Mouse (Mus musculus): Measurements from ENCODE around the gene Morf4l2. TPM values are rescaled to one million over a fixed set of nuclear protein-coding genes. Genes with fewer than 3 reads are reported as not detected.
A peak's percentile ranks its signal among the peaks of the same experiment; 100 is the strongest.

Gene Morf4l2
- total and polyA plus RNA-seq, 2 experiments: 24.8 to 127 TPM

GRCm38 (mm10) chrX:136761103-136762074 lies 17.9 kb upstream of the Morf4l2 start:
- peaks cover 9% of the 10 kb centered on the region for H3K36me3 ChIP-seq (ENCODE audit: control insufficient read depth, insufficient read depth, low read length)
- peak; percentile 15 for DNase-seq (ENCODE audit: extremely low read depth, low read depth, low spot score)
- no peak overlapping the region for H3K4me3 ChIP-seq (ENCODE audit: insufficient read depth, low read depth, low read length)
- TF ChIP-seq CTCF (IDR thresholded peaks at IDR 0.05; ENCODE audit: low read depth, low read length): peak; percentile 33; the same call in 1 of the 2 replicates
- no peak for TF ChIP-seq POLR2A (IDR thresholded peaks at IDR 0.05; ENCODE audit: extremely low read depth, insufficient read depth, low read length)
- WGBS: 69% methylated on average over 11 of the region's 11 CpGs
- H3K27me3 ChIP-seq (ENCODE audit: control insufficient read depth, insufficient read depth, low read length): no peaks in the 10 kb centered on the region
- H3K79me2 ChIP-seq (ENCODE audit: control insufficient read depth, insufficient read depth, low read length): no peaks in the 10 kb centered on the region
- no peaks in the 10 kb centered on the region for H3K4me1 ChIP-seq (ENCODE audit: control insufficient read depth, insufficient read depth, low read length)
- no peak overlapping the region for H3K9ac ChIP-seq (ENCODE audit: low read depth, low read length)
- no peak overlapping the region for H3K27ac ChIP-seq (replicated peaks; ENCODE audit: insufficient read depth, low read depth, low read length)

DNA sequence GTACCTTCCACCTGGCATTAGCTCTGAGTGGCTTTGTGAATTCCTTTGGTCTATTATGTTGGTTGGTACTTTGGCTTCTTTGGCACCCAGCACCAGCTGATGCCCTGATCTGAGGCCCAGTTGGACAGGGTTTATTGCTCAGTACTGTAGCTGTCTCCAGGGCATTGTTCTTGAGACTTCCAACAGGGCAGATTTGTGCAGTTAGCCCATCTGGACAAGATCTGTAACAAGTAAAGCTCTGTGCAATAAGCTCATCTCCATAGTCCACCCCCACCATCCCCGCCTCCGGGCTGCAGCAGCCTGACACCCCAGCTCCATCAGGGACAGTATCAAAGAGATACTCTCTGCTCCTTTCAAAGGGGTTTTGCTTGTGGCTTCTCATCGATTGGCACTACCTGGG lies 12.0 kb upstream of the Morf4l2 start:
- Histone ChIP-seq H3K9ac (ENCODE audit: low read depth, low read length) (no peak overlapping the region), H3K36me3 (ENCODE audit: control insufficient read depth, insufficient read depth, low read length) (peaks cover 2% of the 10 kb centered on the region; the same call in 1 of the 2 replicates), H3K79me2 (ENCODE audit: control insufficient read depth, insufficient read depth, low read length) (no peaks in the 10 kb centered on the region), H3K27ac (replicated peaks; ENCODE audit: insufficient read depth, low read depth, low read length) (no peak overlapping the region), H3K27me3 (ENCODE audit: control insufficient read depth, insufficient read depth, low read length) (no peaks in the 10 kb centered on the region), H3K4me1 (ENCODE audit: control insufficient read depth, insufficient read depth, low read length) (no peaks in the 10 kb centered on the region), H3K4me3 (ENCODE audit: insufficient read depth, low read depth, low read length) (no peak overlapping the region)
- no peak for DNase-seq (ENCODE audit: extremely low read depth, low read depth, low spot score)
- TF ChIP-seq CTCF (IDR thresholded peaks at IDR 0.05; ENCODE audit: low read depth, low read length) (no peak), POLR2A (IDR thresholded peaks at IDR 0.05; ENCODE audit: extremely low read depth, insufficient read depth, low read length) (no peak)
- WGBS: 95% methylated on average over 3 of the region's 3 CpGs

DNA sequence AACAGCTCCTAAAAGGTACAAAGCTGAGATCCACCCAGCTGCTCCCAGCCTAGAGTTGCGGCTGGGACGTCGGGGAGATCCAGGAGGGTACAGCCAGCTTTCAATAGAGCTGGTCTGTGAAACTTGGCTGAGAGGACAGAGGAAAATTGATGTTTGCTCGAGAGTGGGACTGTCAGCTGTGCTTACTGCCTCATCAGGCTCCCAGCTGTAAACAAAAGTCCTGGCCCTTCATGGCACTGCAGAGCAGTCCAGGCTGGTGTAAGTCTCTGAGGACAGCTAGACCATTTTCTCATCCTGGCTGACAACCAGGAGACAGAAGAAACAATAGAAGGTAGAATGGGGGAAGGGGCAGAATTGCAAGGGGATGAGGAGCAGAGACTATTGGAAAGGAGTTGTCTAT lies 5.8 kb upstream of the Morf4l2 start:
- H3K4me1 ChIP-seq (ENCODE audit: control insufficient read depth, insufficient read depth, low read length): no peaks in the 10 kb centered on the region
- TF ChIP-seq POLR2A (IDR thresholded peaks at IDR 0.05; ENCODE audit: extremely low read depth, insufficient read depth, low read length) (no peak), CTCF (IDR thresholded peaks at IDR 0.05; ENCODE audit: low read depth, low read length) (no peak)

GRCm38 (mm10) chrX:136744663-136745062 lies 1.2 kb upstream of the Morf4l2 start:
- Histone ChIP-seq H3K4me3 (ENCODE audit: insufficient read depth, low read depth, low read length) (no peak overlapping the region), H3K36me3 (ENCODE audit: control insufficient read depth, insufficient read depth, low read length) (peaks cover 4% of the 10 kb centered on the region; the same call in 1 of the 2 replicates), H3K4me1 (ENCODE audit: control insufficient read depth, insufficient read depth, low read length) (no peaks in the 10 kb centered on the region), H3K27me3 (ENCODE audit: control insufficient read depth, insufficient read depth, low read length) (no peaks in the 10 kb centered on the region), H3K27ac (replicated peaks; ENCODE audit: insufficient read depth, low read depth, low read length) (no peak overlapping the region), H3K9ac (ENCODE audit: low read depth, low read length) (no peak overlapping the region), H3K79me2 (ENCODE audit: control insufficient read depth, insufficient read depth, low read length) (no peaks in the 10 kb centered on the region; the same call in 1 of the 2 replicates)
- WGBS: 76% methylated on average over 8 of the region's 8 CpGs
- no peak for DNase-seq (ENCODE audit: extremely low read depth, low read depth, low spot score)
- TF ChIP-seq POLR2A (IDR thresholded peaks at IDR 0.05; ENCODE audit: extremely low read depth, insufficient read depth, low read length) (no peak), CTCF (IDR thresholded peaks at IDR 0.05; ENCODE audit: low read depth, low read length) (no peak)

More for the DNA sequence above, 5.8 kb upstream of the Morf4l2 start:
- no peak for DNase-seq (ENCODE audit: extremely low read depth, low read depth, low spot score)
- Histone ChIP-seq H3K27ac (replicated peaks; ENCODE audit: insufficient read depth, low read depth, low read length) (no peak overlapping the region), H3K36me3 (ENCODE audit: control insufficient read depth, insufficient read depth, low read length) (peaks cover 6% of the 10 kb centered on the region; the same call in 1 of the 2 replicates), H3K27me3 (ENCODE audit: control insufficient read depth, insufficient read depth, low read length) (no peaks in the 10 kb centered on the region), H3K4me3 (ENCODE audit: insufficient read depth, low read depth, low read length) (no peak overlapping the region), H3K79me2 (ENCODE audit: control insufficient read depth, insufficient read depth, low read length) (no peaks in the 10 kb centered on the region), H3K9ac (ENCODE audit: low read depth, low read length) (no peak overlapping the region)
- 76% methylated on average over 4 of the region's 4 CpGs for WGBS

DNA sequence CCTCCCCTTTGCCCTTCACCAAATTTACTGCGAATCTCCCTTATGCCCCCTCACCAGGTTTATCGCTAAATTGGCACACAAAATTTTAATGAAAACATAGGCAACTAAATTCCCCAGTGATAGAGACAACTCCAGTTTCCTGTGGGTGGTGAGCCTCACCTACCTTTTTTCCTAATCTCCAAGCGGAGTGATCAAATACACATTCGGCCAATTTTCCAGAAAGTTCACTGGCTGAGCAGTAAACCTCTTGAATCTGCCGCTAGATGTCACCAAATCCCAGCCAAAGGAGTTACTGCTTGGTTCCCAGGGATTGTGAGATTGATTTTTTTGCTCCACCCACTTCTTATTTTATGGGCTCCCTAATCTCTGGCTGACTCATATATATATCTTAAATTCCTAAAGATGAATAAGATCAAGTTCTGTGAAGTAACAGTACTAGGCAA lies 808 bp downstream of the Morf4l2 start:
- peaks cover 4% of the 10 kb centered on the region for H3K4me1 ChIP-seq (ENCODE audit: control insufficient read depth, insufficient read depth, low read length)
- H3K27ac ChIP-seq (replicated peaks; ENCODE audit: insufficient read depth, low read depth, low read length): peak overlapping the region; percentile 82
- H3K9ac ChIP-seq (ENCODE audit: low read depth, low read length): peak overlapping the region; percentile 69
- H3K36me3 ChIP-seq (ENCODE audit: control insufficient read depth, insufficient read depth, low read length): peaks cover 5% of the 10 kb centered on the region; the same call in 1 of the 2 replicates
- peaks cover 3% of the 10 kb centered on the region; the same call in 1 of the 2 replicates for H3K79me2 ChIP-seq (ENCODE audit: control insufficient read depth, insufficient read depth, low read length)
- WGBS: 0% methylated on average over 5 of the region's 5 CpGs
- peak overlapping the region; percentile 27; the same call in 1 of the 2 replicates for H3K4me3 ChIP-seq (ENCODE audit: insufficient read depth, low read depth, low read length)
- peak; percentile 80 for DNase-seq (ENCODE audit: extremely low read depth, low read depth, low spot score)
- H3K27me3 ChIP-seq (ENCODE audit: control insufficient read depth, insufficient read depth, low read length): no peaks in the 10 kb centered on the region
- TF ChIP-seq POLR2A (IDR thresholded peaks at IDR 0.05; ENCODE audit: extremely low read depth, insufficient read depth, low read length) (no peak), CTCF (IDR thresholded peaks at IDR 0.05; ENCODE audit: low read depth, low read length) (0 out of 2 replicates have a peak, but pooled peaks have one; percentile 28)

Measured in liver, adult 2 months (tissue).